In the genomic region with DNA sequence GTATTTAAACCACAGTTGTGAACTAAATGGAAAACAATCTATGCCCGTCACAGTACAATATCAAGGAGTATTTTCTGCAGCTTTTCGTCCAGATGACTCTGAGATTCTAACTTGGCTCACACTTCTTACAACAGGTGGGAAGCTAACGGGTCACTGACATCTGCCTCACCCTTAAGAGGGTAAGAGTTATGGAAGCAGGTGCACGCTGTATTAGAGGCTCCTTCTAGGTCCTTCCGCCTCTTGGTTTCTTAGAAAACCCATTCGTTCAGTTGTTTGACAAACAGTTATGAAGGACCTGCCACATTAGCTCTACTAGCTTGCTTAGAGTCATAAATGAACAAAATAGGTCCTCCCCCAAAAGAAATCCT, we compare ENCODE assay signal across 8 mouse cellular contexts. TPM values are rescaled to one million over a fixed set of nuclear protein-coding genes. Genes with fewer than 3 reads are reported as not detected.
A peak's percentile ranks its signal among the peaks of the same experiment; 100 is the strongest.
DNase-seq lines count a peak whose midpoint lies in the region; ATAC-seq and TF ChIP-seq lines count a peak whose summit lies in the region.

No protein-coding gene starts in this region.

- H3K27ac ChIP-seq in heart, postnatal 0 days (ENCODE audit: low read depth): peak overlapping the region; percentile 75; the same call in 1 of the 2 replicates
- no peak overlapping the region for H3K27ac ChIP-seq in ES-Bruce4 (ENCODE audit: insufficient read depth, low read length)
- no peak overlapping the region for H3K27ac ChIP-seq in forebrain, embryonic 13.5 days
- H3K27ac ChIP-seq in liver, embryonic 16.5 days (ENCODE audit: low read length): peak overlapping the region; percentile 57; the same call in 1 of the 2 replicates

- H3K36me3 ChIP-seq in heart, postnatal 0 days (replicated peaks; ENCODE audit: control insufficient read depth, insufficient read depth, low read length): no peaks in the 10 kb centered on the region
- H3K36me3 ChIP-seq in ES-Bruce4 (ENCODE audit: control insufficient read depth, insufficient read depth, low read length, poor library complexity, severe bottlenecking): no peaks in the 10 kb centered on the region
- no peaks in the 10 kb centered on the region for H3K36me3 ChIP-seq in forebrain, embryonic 13.5 days (ENCODE audit: poor library complexity, severe bottlenecking)
- no peaks in the 10 kb centered on the region for H3K36me3 ChIP-seq in liver, embryonic 16.5 days (ENCODE audit: control insufficient read depth, insufficient read depth)

- TF ChIP-seq EP300 in heart, postnatal 0 days (IDR thresholded peaks at IDR 0.05; ENCODE audit: low read depth): no peak
- no peak for TF ChIP-seq EP300 in ES-Bruce4 (IDR thresholded peaks at IDR 0.05; ENCODE audit: insufficient read depth, low read depth, low read length)

- H3K4me2 ChIP-seq in heart, postnatal 0 days (ENCODE audit: low read depth, low read length): peak overlapping the region; percentile 73
- peak overlapping the region; percentile 57 for H3K4me2 ChIP-seq in forebrain, embryonic 13.5 days
- peak overlapping the region; percentile 95 for H3K4me2 ChIP-seq in liver, embryonic 16.5 days (ENCODE audit: low read depth, low read length)

- TF ChIP-seq CTCF in heart, postnatal 0 days (IDR thresholded peaks at IDR 0.05; ENCODE audit: low read depth): no peak
- TF ChIP-seq CTCF in ES-Bruce4 (IDR thresholded peaks at IDR 0.05; ENCODE audit: low read depth, low read length): no peak

- H3K9me3 ChIP-seq in heart, postnatal 0 days (replicated peaks; ENCODE audit: control insufficient read depth, low read length): no peaks in the 10 kb centered on the region
- H3K9me3 ChIP-seq in ES-Bruce4 (replicated peaks; ENCODE audit: control insufficient read depth, insufficient read depth, low read length, poor library complexity, severe bottlenecking): no peaks in the 10 kb centered on the region
- H3K9me3 ChIP-seq in forebrain, embryonic 13.5 days (replicated peaks): no peaks in the 10 kb centered on the region
- H3K9me3 ChIP-seq in liver, embryonic 16.5 days (replicated peaks; ENCODE audit: control insufficient read depth, low read length): no peaks in the 10 kb centered on the region

- H3K4me3 ChIP-seq in heart, postnatal 0 days (ENCODE audit: low read depth, low read length): peak overlapping the region; percentile 71
- H3K4me3 ChIP-seq in ES-Bruce4 (ENCODE audit: low read depth, low read length): peak overlapping the region; percentile 98
- H3K4me3 ChIP-seq in forebrain, embryonic 13.5 days: peak overlapping the region; percentile 79
- H3K4me3 ChIP-seq in liver, embryonic 16.5 days (ENCODE audit: low read depth, low read length): peak overlapping the region; percentile 80

- no peak for DNase-seq in heart, postnatal 0 days (ENCODE audit: low spot score)
- no peak for DNase-seq in heart, adult 18-20 months
- no peak for DNase-seq in MN1 (ENCODE audit: low spot score)
- DNase-seq in T-cell, adult 2 months (ENCODE audit: low spot score): no peak
- DNase-seq in kidney, postnatal 36 days: no peak

- WGBS in heart, postnatal 0 days: 38% methylated on average over 6 of the region's 6 CpGs
- WGBS in forebrain, embryonic 13.5 days: 58% methylated on average over 6 of the region's 6 CpGs
- WGBS in liver, embryonic 16.5 days (ENCODE audit: insufficient replicate concordance): 33% methylated on average over 6 of the region's 6 CpGs

- peak overlapping the region; percentile 82 for H3K9ac ChIP-seq in heart, postnatal 0 days (replicated peaks; ENCODE audit: low read depth, low read length)
- H3K9ac ChIP-seq in ES-Bruce4 (ENCODE audit: low read depth, poor library complexity, severe bottlenecking): peak overlapping the region; percentile 91
- H3K9ac ChIP-seq in forebrain, embryonic 13.5 days: peak overlapping the region; percentile 84
- peak overlapping the region; percentile 72 for H3K9ac ChIP-seq in liver, embryonic 16.5 days (ENCODE audit: low read depth, low read length)

- TF ChIP-seq POLR2A in ES-Bruce4 (IDR thresholded peaks at IDR 0.05; ENCODE audit: insufficient read depth, low read length): no peak

- H3K4me1 ChIP-seq in heart, postnatal 0 days (ENCODE audit: control insufficient read depth, insufficient read depth): peaks cover 11% of the 10 kb centered on the region
- H3K4me1 ChIP-seq in ES-Bruce4 (ENCODE audit: control insufficient read depth, insufficient read depth, low read length): no peaks in the 10 kb centered on the region
- peaks cover 26% of the 10 kb centered on the region for H3K4me1 ChIP-seq in forebrain, embryonic 13.5 days
- peaks cover 5% of the 10 kb centered on the region for H3K4me1 ChIP-seq in liver, embryonic 16.5 days (ENCODE audit: control insufficient read depth, low read depth, low read length)

- no peaks in the 10 kb centered on the region for H3K27me3 ChIP-seq in heart, postnatal 0 days (ENCODE audit: control insufficient read depth, insufficient read depth, low read length)
- no peaks in the 10 kb centered on the region for H3K27me3 ChIP-seq in ES-Bruce4 (ENCODE audit: control insufficient read depth, insufficient read depth, low read length, poor library complexity, severe bottlenecking)
- H3K27me3 ChIP-seq in forebrain, embryonic 13.5 days: no peaks in the 10 kb centered on the region
- H3K27me3 ChIP-seq in liver, embryonic 16.5 days (ENCODE audit: control insufficient read depth, insufficient read depth, low read depth, low read length): no peaks in the 10 kb centered on the region

- no peak for ATAC-seq in heart, postnatal 0 days (ENCODE audit: insufficient read depth, low read depth)
- ATAC-seq in forebrain, embryonic 13.5 days: no peak
- no peak for ATAC-seq in liver, embryonic 16.5 days (ENCODE audit: low read depth)

RNA-seq across cellular contexts. Expression of a gene that starts 0.7 kb away (rescaled TPM):
- total RNA-seq in heart, postnatal 0 days (2014; rRNA removed; ENCODE audit: low replicate concordance): 6.5 and 8.7 TPM in 2 replicates
- 8.3 and 8.9 TPM in 2 replicates for polyA plus RNA-seq in heart, postnatal 0 days (2015; fragmentation: Nextera tagmentation; extraction: Ambion mirVana)
- 10 to 100 TPM; 16.4 to 18.2 TPM for total RNA-seq in heart, adult 18-20 months (2021)
- polyA plus RNA-seq in ES-Bruce4 (2011; ENCODE audit: insufficient read depth, insufficient read length, low read depth, missing spikeins): 22.7 and 24.2 TPM in 2 replicates
- 24.5 and 26.1 TPM in 2 replicates for polyA plus RNA-seq in forebrain, embryonic 13.5 days (2015; fragmentation: Nextera tagmentation; extraction: Ambion mirVana)
- 1.6 and 1.8 TPM in 2 replicates for polyA plus RNA-seq in liver, embryonic 16.5 days (2015; fragmentation: Nextera tagmentation; extraction: Ambion mirVana)

Comparison
In these comparisons a context has a peak if more than half of its experiments do, and no peak if none do; other contexts are left out.
1. H3K27ac ChIP-seq: peak in heart, postnatal 0 days (single experiment) and liver, embryonic 16.5 days (single experiment); none in ES-Bruce4 (single experiment) and forebrain, embryonic 13.5 days (single experiment).
2. Peak in every context shown above with its lines, with median percentiles within 50 percentile points of each other: H3K4me2 ChIP-seq, H3K4me3 ChIP-seq and H3K9ac ChIP-seq.